In the genomic region with DNA sequence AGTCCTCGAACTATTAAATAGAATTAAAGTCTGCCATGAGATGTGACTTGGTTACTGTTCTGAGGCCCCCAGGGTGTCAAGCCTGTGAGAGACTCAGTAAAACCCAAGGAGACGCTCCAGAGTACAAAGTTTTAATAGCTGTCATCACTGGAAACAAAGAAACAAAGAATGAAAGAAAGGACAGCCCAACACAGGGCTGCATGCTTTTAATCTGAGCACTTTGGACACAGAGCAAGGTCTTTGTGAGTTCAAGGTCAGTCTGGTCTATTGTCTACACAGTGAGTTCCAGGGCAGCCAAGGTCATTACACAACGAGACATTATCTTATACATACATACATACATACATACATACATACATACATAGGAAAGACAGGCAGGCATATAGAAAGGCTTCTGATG, we compare ENCODE assay signal across 37 mouse cellular contexts. TPM values are rescaled to one million over a fixed set of nuclear protein-coding genes. Genes with fewer than 3 reads are reported as not detected.
"Had no signal": no experiment of that assay in that cellular context is flagged by ENCODE, and none has a peak within 500 bp of the region (broad histone marks: within the 10 kb centered on the region; RNA-seq: fewer than 3 reads in every experiment).

No protein-coding gene starts in this region.

- H3K4me2 ChIP-seq: heart, embryonic 12.5 days; heart, embryonic 15.5 days; hindbrain, embryonic 12.5 days; hindbrain, embryonic 14.5 days; intestine, embryonic 15.5 days; limb, embryonic 13.5 days; limb, embryonic 15.5 days; liver, embryonic 12.5 days had no signal

- H3K4me1 ChIP-seq: intestine, embryonic 15.5 days; limb, embryonic 15.5 days; liver, embryonic 12.5 days had no signal

- H3K4me3 ChIP-seq: gastrocnemius, adult 2 months; heart, adult 2 months; heart, embryonic 12.5 days; heart, embryonic 15.5 days; hindbrain, embryonic 10.5 days; hindbrain, embryonic 12.5 days; intestine, embryonic 15.5 days; layer of hippocampus, adult 2 months; left cerebral cortex, adult 2 months; limb, embryonic 13.5 days; limb, embryonic 15.5 days; liver, embryonic 12.5 days had no signal

- DNase-seq: gastrocnemius, adult 2 months; gastrocnemius, postnatal 10 days; gastrocnemius, postnatal 25 days; heart, adult 2 months; heart, postnatal 14 days; heart, postnatal 4 days; kidney, adult 18-20 months; kidney, adult 8-10 months; kidney, postnatal 10 days; kidney, postnatal 25 days; kidney, postnatal 4 days; left cerebral cortex, postnatal 4 days had no signal

- H3K27ac ChIP-seq: heart, adult 2 months; heart, embryonic 15.5 days; hindbrain, embryonic 10.5 days; hindbrain, embryonic 12.5 days; hindbrain, embryonic 14.5 days; intestine, embryonic 15.5 days; layer of hippocampus, adult 2 months; left cerebral cortex, adult 2 months; limb, embryonic 13.5 days; limb, embryonic 15.5 days; liver, embryonic 12.5 days; liver, embryonic 14.5 days had no signal

- H3K36me3 ChIP-seq: heart, embryonic 12.5 days; heart, embryonic 15.5 days; hindbrain, embryonic 10.5 days; hindbrain, embryonic 12.5 days; intestine, embryonic 15.5 days; limb, embryonic 13.5 days; limb, embryonic 15.5 days; liver, embryonic 12.5 days had no signal

- H3K9ac ChIP-seq: heart, embryonic 12.5 days; heart, embryonic 15.5 days; hindbrain, embryonic 12.5 days; hindbrain, embryonic 14.5 days; intestine, embryonic 15.5 days; limb, embryonic 13.5 days; limb, embryonic 15.5 days; liver, embryonic 12.5 days; liver, embryonic 14.5 days had no signal

- H3K9me3 ChIP-seq: heart, embryonic 12.5 days; heart, embryonic 15.5 days; hindbrain, embryonic 10.5 days; hindbrain, embryonic 12.5 days; intestine, embryonic 15.5 days; limb, embryonic 13.5 days; limb, embryonic 15.5 days; liver, embryonic 12.5 days had no signal

- H3K27me3 ChIP-seq: heart, embryonic 12.5 days; heart, embryonic 15.5 days; hindbrain, embryonic 12.5 days; intestine, embryonic 15.5 days; limb, embryonic 13.5 days; limb, embryonic 15.5 days; liver, embryonic 12.5 days had no signal

- ATAC-seq: hindbrain, embryonic 16.5 days; inflammation-experienced regulatory T-cells, adult 6 months; intestine, embryonic 15.5 days; intestine, postnatal 0 days; liver, embryonic 12.5 days had no signal

RNA-seq across cellular contexts. Expression of gene Msgn1, which starts 7.7 kb away (rescaled TPM):
- total RNA-seq: gastrocnemius, adult 2 months; gastrocnemius, postnatal 10 days; gastrocnemius, postnatal 25 days; gastrocnemius, postnatal 4 days; granulocyte monocyte progenitor cell, adult 5-6 weeks; heart, adult 2 months; heart, postnatal 14 days; heart, postnatal 4 days; layer of hippocampus, adult 2 months; layer of hippocampus, postnatal 10 days; layer of hippocampus, postnatal 25 days; left cerebral cortex, adult 2 months; left cerebral cortex, postnatal 14 days; left cerebral cortex, postnatal 4 days; liver, adult 2 months had no signal
- polyA plus RNA-seq: heart, adult 2 months; heart, embryonic 12.5 days; heart, embryonic 15.5 days; heart, postnatal 0 days; hindbrain, embryonic 10.5 days; hindbrain, embryonic 12.5 days; hindbrain, embryonic 14.5 days; hindbrain, embryonic 16.5 days; inflammation-experienced regulatory T-cells, adult 6 months; intestine, embryonic 15.5 days; intestine, postnatal 0 days; kidney, embryonic 14.5 days; kidney, embryonic 16.5 days; limb, embryonic 11.5 days; limb, embryonic 13.5 days; limb, embryonic 15.5 days; liver, adult 2 months; liver, embryonic 12.5 days; liver, embryonic 14.5 days had no signal
